Mouse (Mus musculus) neutrophil, adult 65 days (primary cell): ENCODE results near the gene Cst11. TPM values are rescaled to one million over a fixed set of nuclear protein-coding genes. Genes with fewer than 3 reads are reported as not detected.

Experiments
- total RNA-seq: library from RNA; stranded (reverse); gene quantifications from 2 replicates; pipeline ENCODE4 v1.2.4, GENCODE M21; 2023

Cst11 gene
- total RNA-seq = not detected in 2 replicates

DNA sequence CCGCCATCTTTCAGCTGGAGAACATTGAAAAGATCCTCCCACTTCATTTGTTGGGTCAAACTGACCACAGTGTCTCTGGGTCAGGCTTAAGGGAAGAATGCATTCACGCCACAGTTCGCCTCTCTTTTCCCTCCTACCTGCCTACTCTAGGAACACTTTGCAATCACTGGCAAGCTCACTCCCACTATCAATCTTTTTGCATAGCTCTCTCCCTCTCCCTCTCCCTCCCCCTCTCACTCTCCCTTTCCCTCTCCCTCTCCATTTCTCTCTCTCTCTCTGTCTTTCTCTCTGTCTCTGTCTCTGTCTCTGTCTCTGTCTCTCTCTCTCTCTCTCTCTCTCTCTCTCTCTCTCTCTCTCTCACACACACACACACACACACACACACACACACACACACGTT, at the start of gene Cst11:
Gene Cst11 (minus strand): TSS at position 101 of the 400 bp plus-strand sequence.

DNA sequence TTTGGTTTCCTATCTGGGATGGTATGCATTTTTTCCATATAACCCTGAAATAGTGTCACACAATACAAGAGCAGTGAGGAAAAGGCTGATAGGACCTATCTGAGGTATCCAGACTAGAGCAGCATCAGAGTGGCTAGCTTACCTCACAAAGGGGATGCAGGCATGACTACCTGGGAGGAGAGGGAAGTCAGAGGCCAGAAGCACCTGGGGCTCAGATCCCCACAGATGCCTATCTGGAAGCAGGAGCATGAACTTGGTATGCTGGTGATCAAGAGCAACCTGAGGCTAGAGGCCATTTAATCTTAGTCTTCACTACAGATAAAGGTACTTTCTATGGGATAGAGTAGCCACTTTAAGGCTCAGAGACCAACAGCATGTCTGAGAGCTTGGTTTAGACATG, 48.6 kb upstream of the Cst11 start, which contains the start of gene Cst13:
Gene Cst13 (plus strand): TSS at position 173 of the 400 bp plus-strand sequence.

DNA sequence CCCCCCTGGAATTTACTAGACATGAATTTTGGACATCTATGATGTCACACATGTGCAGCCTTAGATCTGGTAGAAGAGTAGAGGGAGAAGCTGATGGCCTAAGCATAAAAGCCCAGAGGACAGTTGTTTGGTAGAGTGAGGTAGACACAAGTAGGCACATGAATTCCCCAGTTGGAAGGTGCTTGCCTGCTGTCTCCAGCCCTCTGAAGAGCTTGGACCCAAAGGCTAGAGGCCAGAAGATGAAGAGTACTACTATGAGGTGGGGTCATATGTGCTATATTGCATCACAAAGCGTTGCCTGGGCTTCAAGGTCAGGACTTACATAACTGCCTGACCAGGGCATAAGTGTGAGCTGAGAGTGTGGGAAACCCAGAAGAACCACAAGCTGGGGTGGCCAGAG, 27.2 kb upstream of the Cst11 start, which contains the start of gene Cst8:
Gene Cst8 (plus strand): TSS at position 301 of the 400 bp plus-strand sequence.

DNA sequence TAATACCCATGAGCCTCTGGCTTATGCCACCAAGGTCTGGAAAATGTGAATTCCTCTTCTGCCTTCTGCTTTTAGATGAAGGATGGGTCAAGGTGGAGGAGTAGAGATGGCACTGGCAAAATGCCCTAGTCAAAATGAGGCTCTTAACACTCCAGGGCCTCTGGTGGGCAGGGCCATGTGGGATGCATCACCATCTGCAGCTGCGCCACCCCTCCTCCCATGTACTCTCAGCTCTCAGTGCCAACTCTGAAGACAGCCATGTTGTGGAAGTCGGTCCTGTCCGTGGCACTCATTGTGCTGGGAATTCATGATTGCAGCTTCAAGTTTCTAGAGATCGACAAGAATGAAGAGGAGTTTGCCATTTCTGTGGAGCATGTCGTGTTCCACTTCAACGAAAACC, 17.8 kb upstream of the Cst11 start, which contains the start of gene Cst12:
Gene Cst12 (plus strand): TSS at position 220 of the 400 bp plus-strand sequence.

DNA sequence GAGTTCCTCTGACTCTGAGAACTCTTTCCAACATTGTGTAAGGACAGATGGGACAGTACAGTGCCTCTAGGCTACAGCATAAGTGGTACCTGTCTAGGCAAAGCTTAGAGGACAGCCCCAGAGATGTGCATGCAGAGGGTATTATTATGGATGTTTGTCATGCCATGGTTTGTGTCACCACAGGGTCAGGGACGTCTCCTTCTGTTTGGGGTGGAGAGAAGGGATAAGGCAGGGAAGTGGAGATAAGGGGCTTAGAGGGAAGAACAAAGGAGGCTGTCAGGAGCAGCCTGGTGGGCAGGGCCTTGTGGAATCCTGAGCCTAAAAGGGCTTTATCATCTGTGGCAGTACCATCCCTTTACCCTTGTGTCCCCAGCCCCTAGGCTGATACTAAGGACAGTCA, 10.4 kb upstream of the Cst11 start, which contains the start of gene 8030411F24Rik:
Gene 8030411F24Rik (plus strand): TSS at position 301 of the 400 bp plus-strand sequence.

DNA sequence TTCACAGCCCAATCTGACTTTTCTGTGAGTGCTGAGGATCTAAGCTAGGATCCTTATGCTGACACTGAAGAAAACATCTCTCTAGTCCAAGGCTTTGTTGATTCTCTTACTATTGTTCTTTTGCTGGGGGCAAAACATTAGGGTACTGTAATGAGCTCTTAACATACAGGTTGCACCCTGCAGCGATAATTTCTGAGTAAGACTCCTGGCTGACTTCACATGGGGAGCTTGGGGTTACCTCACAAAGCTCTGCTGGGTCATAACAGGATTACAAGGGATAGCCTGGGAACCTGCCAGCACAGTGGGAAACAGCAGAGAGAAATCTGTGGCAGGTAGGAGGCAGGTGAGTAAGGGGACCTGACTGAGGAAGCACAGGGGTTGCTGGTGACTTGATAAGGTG, 21.2 kb downstream of the Cst11 start, which contains the start of gene Cstl1:
Gene Cstl1 (plus strand): TSS at position 301 of the 400 bp plus-strand sequence.

DNA sequence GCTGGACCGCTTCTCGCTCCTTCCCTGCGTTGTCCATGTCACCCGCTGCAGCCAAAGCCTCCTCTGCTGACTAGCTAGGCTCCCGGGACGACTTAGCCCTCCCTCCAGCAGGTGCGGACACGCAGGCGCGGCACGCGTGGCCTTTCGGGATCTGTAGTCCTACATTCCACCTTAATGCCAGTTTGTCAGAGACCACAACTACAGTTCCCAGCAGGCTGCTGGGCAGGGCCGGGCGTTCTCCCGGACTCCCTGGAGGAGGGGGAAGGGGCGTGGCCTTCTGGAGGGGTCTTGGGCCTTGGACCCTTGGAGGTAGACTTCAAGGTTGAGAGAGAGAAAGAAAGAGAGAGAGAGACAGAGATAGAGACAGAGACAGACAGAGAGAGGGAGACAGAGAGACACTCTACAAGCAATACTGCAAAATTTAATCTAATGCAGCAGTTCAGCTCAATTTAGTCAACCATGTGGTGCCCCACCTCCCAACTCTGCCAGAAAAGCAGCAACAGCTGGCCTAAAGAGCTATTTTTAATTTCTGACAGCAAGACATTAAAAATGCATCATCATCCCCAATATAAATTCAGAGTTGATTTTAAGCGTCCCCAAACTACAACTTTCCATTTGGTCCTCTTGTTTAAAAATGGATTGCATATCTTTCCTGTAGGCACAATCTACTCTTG, 38.8 kb downstream of the Cst11 start, which contains the start of gene Napb:
Gene Napb (minus strand): TSS at position 141 of the 674 bp plus-strand sequence.

Other genes with a start within 250 kb of the Cst11 start
- gene Nxt1, start 98.9 kb downstream of the Cst11 start, total RNA-seq = 16.5 and 21.5 TPM in 2 replicates
- gene Gzf1, start 90.5 kb downstream of the Cst11 start, total RNA-seq = 12.7 and 14.7 TPM in 2 replicates
- 1.3 and 2.1 TPM in 2 replicates for gene Napb, start 39.0 kb downstream of the Cst11 start, total RNA-seq
- not detected in 2 replicates for gene Cstl1, start 21.1 kb downstream of the Cst11 start, total RNA-seq
- not detected in 2 replicates for gene 8030411F24Rik, start 10.5 kb upstream of the Cst11 start, total RNA-seq
- not detected in 2 replicates for gene Cst12, start 17.9 kb upstream of the Cst11 start, total RNA-seq
- gene Cst8, start 27.3 kb upstream of the Cst11 start, total RNA-seq = not detected in 2 replicates
- not detected in 2 replicates for gene Cst13, start 48.6 kb upstream of the Cst11 start, total RNA-seq
- not detected in 2 replicates for gene Cst9, start 63.6 kb upstream of the Cst11 start, total RNA-seq
- not detected in 2 replicates for gene 9230104L09Rik, start 93.5 kb upstream of the Cst11 start, total RNA-seq
- gene Cst3, start 104.2 kb upstream of the Cst11 start, total RNA-seq = 375 and 524 TPM in 2 replicates
- not detected in 2 replicates for gene Gm1330, start 231.8 kb upstream of the Cst11 start, total RNA-seq
- gene Gm10750, start 245.7 kb upstream of the Cst11 start, total RNA-seq = not detected in 2 replicates